Mouse (Mus musculus): ENCODE data around the gene 2010111I01Rik. TPM values are rescaled to one million over a fixed set of nuclear protein-coding genes. Genes with fewer than 3 reads are reported as not detected.

2010111I01Rik gene
- polyA plus RNA-seq, 1 experiment = 22.5 TPM

DNA sequence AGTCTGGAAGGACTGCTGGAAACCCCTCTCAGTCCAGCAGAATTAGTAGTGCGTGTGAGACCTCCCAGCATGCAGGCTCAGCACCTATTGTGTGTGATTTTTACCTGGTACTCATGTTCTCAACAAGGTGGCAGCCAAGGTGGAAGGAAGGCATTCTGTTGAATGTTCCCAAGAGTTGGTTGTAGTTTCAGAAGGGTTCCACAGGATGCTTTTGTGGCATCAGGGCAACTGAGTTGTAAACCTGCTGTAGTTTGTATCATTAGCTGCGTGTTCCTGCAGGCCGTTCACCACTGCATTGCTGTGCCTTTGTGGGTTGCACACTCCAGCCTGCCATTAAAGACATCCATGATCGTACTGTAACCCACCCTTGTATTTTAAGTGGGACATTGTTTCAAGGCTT lies 294.0 kb downstream of the 2010111I01Rik start:
- 90% methylated on average over 4 of the region's 4 CpGs for WGBS
- Histone ChIP-seq H3K27me3 (ENCODE audit: control insufficient read depth, insufficient read depth, low read length) (no peaks in the 10 kb centered on the region), H3K4me1 (ENCODE audit: control insufficient read depth, insufficient read depth, insufficient read length) (peaks cover 10% of the 10 kb centered on the region; the same call in 1 of the 2 replicates), H3K36me3 (ENCODE audit: control insufficient read depth, insufficient read depth, low read length) (no peaks in the 10 kb centered on the region), H3K4me3 (ENCODE audit: extremely low read depth, insufficient read depth, insufficient read length) (no peak overlapping the region), H3K27ac (ENCODE audit: insufficient read depth, low read length) (no peak overlapping the region)
- no peak for DNase-seq (ENCODE audit: low read depth in 1 of 2, low spot score in 2 of 2)
- no peak for TF ChIP-seq POLR2A (IDR thresholded peaks at IDR 0.05; ENCODE audit: low read depth, low read length)
- TF ChIP-seq CTCF (IDR thresholded peaks at IDR 0.05; ENCODE audit: extremely low read depth, insufficient read depth, insufficient read length, insufficient replicate concordance) = no peak

DNA sequence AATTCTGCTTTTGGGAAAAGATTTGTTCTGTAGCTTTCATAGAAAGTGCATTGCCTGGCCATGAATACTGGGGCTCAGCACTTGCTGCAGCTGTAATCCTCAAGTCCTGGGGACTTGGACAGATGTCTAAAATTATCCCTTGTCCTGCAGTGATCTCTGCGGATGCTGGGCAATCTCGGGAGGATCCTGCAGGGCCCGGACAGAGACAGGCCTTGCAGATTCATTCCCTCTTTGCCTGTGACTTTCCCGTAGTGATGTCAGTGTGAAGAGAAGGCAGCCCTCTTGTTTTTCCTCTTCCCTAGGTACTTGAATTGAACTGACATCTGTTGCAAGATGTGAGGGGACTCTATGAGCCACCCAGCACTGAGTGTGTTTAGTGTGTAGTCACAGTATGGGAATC lies 295.4 kb downstream of the 2010111I01Rik start:
- H3K4me3 ChIP-seq (ENCODE audit: extremely low read depth, insufficient read depth, insufficient read length) = no peak overlapping the region
- DNase-seq (ENCODE audit: low read depth in 1 of 2, low spot score in 2 of 2) = no peak
- no peaks in the 10 kb centered on the region for H3K27me3 ChIP-seq (ENCODE audit: control insufficient read depth, insufficient read depth, low read length)
- no peak for TF ChIP-seq CTCF (IDR thresholded peaks at IDR 0.05; ENCODE audit: extremely low read depth, insufficient read depth, insufficient read length, insufficient replicate concordance)
- 84% methylated on average over 4 of the region's 4 CpGs for WGBS
- 0 out of 2 replicates have a peak, but pooled peaks cover 2% of the 10 kb centered on the region for H3K36me3 ChIP-seq (ENCODE audit: control insufficient read depth, insufficient read depth, low read length)
- no peak overlapping the region for H3K27ac ChIP-seq (ENCODE audit: insufficient read depth, low read length)
- H3K4me1 ChIP-seq (ENCODE audit: control insufficient read depth, insufficient read depth, insufficient read length) = peaks cover 8% of the 10 kb centered on the region; the same call in 1 of the 2 replicates

DNA sequence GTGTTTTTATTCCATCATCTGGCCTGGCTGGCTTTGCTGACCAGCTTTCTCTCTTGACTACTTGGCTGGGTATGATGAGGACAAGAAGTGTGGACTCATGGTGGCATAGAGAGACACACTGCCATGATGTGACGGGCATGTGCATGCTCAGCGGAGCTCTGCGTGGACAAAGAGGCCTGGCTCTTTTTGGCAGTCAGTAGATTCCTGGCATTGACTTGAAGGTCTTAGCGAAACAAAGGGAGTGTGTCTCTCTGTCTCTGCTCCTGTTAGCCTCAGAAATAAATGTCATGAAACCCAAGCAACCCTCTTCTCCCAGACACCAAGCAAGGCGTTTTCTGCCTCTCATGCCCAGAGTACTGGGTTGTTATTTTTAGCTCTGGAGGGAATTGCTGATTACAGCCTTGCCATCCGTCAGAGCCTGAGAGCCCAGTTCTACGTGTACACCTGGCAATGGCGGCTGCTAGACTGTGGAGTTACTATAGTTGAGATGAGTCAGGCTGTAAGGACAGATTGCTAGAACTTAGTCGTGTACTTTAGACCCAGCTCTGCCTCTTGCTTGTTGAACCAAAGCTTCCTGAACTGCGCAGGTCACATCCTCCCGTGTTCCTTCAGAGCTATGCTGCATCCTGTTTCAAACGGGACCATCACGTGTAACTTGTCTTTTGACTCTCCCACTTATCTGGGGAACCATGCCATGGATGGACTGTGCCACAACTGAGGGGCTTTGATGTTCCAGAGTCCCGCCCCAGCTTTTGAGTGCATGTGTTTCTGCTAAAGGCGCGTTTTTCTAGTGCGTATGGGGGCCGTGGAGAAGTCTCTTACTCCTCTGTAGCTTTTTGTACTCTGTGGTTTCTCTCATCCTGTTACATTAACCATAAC lies 296.3 kb downstream of the 2010111I01Rik start:
- Histone ChIP-seq H3K27ac (ENCODE audit: insufficient read depth, low read length) (no peak overlapping the region), H3K4me1 (ENCODE audit: control insufficient read depth, insufficient read depth, insufficient read length) (peaks cover 8% of the 10 kb centered on the region; the same call in 1 of the 2 replicates), H3K4me3 (ENCODE audit: extremely low read depth, insufficient read depth, insufficient read length) (no peak overlapping the region), H3K36me3 (ENCODE audit: control insufficient read depth, insufficient read depth, low read length) (0 out of 2 replicates have a peak, but pooled peaks cover 2% of the 10 kb centered on the region), H3K27me3 (ENCODE audit: control insufficient read depth, insufficient read depth, low read length) (no peaks in the 10 kb centered on the region)
- no peak for DNase-seq (ENCODE audit: low read depth in 1 of 2, low spot score in 2 of 2)
- WGBS = 36% methylated on average over 18 of the region's 18 CpGs
- TF ChIP-seq CTCF (IDR thresholded peaks at IDR 0.05; ENCODE audit: extremely low read depth, insufficient read depth, insufficient read length, insufficient replicate concordance) = no peak
- no peak for TF ChIP-seq POLR2A (IDR thresholded peaks at IDR 0.05; ENCODE audit: low read depth, low read length)

DNA sequence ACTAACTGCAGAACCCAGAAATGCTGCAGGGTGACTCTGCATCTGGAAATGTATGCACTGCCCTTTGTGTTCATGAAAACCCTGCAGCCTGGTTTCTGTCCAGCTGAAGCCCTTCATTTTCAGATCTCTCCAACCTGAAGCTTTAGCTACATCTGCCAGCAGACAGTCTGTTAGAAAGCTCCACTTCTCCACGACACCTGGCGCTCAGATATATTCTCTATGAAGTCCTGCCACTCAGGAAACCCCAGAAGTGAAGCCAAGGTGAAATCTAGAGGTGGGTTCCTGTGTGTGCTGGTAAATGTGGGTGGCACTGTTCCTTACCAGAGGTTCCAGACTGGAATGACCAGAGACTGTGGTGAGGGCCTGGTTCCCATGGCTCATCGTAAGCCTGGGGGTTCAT lies 297.0 kb downstream of the 2010111I01Rik start:
- Histone ChIP-seq H3K4me1 (ENCODE audit: control insufficient read depth, insufficient read depth, insufficient read length) (peaks cover 8% of the 10 kb centered on the region; the same call in 1 of the 2 replicates), H3K4me3 (ENCODE audit: extremely low read depth, insufficient read depth, insufficient read length) (no peak overlapping the region), H3K27ac (ENCODE audit: insufficient read depth, low read length) (no peak overlapping the region), H3K27me3 (ENCODE audit: control insufficient read depth, insufficient read depth, low read length) (no peaks in the 10 kb centered on the region), H3K36me3 (ENCODE audit: control insufficient read depth, insufficient read depth, low read length) (0 out of 2 replicates have a peak, but pooled peaks cover 2% of the 10 kb centered on the region)
- 82% methylated on average over 3 of the region's 3 CpGs for WGBS
- TF ChIP-seq POLR2A (IDR thresholded peaks at IDR 0.05; ENCODE audit: low read depth, low read length) (no peak), CTCF (IDR thresholded peaks at IDR 0.05; ENCODE audit: extremely low read depth, insufficient read depth, insufficient read length, insufficient replicate concordance) (no peak)
- DNase-seq (ENCODE audit: low read depth in 1 of 2, low spot score in 2 of 2) = no peak

DNA sequence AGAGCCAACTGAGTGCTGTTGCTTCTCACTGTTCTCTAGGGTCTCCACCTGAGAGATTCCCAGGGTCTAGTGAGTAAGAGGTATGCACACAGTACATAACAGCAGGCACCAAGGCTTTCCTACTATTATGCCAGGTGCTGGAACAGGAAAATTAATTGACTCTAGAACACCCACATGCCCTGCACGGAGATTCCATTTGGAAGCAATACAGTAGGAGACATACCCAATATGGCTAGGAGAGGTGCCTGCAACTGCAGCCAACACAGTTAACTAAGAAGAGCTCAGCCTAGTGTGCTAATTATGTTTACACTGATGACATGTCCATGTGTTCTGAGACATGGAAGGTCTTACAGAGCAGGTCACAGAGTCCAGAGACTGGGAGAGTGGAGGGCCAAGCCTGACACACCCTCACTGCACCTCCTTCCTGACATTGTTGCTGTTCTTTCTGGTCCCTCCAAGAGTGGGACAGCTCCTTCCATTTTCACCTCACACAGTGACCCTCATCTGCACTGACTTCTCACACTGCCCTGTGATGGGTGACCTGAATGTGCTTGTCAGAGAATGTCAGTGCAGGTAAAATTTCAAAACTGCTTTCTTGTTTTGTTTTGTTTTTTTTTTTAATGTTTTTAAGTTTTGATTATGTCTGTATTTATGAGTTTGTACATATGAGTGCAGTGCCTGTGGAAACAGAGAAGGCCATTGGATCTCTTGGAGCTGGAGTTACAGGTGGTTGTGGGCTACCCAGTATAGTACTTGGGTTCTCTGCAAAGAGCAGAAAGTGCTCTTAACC lies 297.7 kb downstream of the 2010111I01Rik start:
- WGBS = 92% methylated on average over 1 of the region's 1 CpGs
- peaks cover 8% of the 10 kb centered on the region; the same call in 1 of the 2 replicates for H3K4me1 ChIP-seq (ENCODE audit: control insufficient read depth, insufficient read depth, insufficient read length)
- 0 out of 2 replicates have a peak, but pooled peaks cover 2% of the 10 kb centered on the region for H3K36me3 ChIP-seq (ENCODE audit: control insufficient read depth, insufficient read depth, low read length)
- DNase-seq (ENCODE audit: low read depth in 1 of 2, low spot score in 2 of 2) = no peak
- no peaks in the 10 kb centered on the region for H3K27me3 ChIP-seq (ENCODE audit: control insufficient read depth, insufficient read depth, low read length)
- TF ChIP-seq POLR2A (IDR thresholded peaks at IDR 0.05; ENCODE audit: low read depth, low read length) (no peak), CTCF (IDR thresholded peaks at IDR 0.05; ENCODE audit: extremely low read depth, insufficient read depth, insufficient read length, insufficient replicate concordance) (no peak)
- H3K27ac ChIP-seq (ENCODE audit: insufficient read depth, low read length) = no peak overlapping the region
- no peak overlapping the region for H3K4me3 ChIP-seq (ENCODE audit: extremely low read depth, insufficient read depth, insufficient read length)

DNA sequence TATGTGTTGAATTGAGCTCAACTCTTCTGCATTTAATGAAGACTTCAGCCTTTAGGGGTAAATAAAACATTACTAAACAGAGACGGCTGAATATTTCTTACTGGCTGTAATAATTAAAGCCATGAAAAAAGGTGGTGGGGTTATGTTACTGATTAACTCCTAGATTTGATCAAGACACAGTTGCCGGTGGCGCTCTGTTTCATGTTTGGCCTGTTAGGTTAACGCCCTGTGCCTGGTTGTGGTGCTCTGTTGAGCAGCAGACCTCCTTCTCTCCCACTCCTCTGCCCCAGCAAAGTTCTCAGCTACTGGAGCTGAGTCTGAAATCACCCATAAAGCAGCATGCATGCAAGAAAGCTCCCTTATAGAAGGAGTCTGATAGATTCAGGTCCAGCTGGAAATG lies 303.7 kb downstream of the 2010111I01Rik start:
- DNase-seq (ENCODE audit: low read depth in 1 of 2, low spot score in 2 of 2) = no peak
- TF ChIP-seq CTCF (IDR thresholded peaks at IDR 0.05; ENCODE audit: extremely low read depth, insufficient read depth, insufficient read length, insufficient replicate concordance) (no peak), POLR2A (IDR thresholded peaks at IDR 0.05; ENCODE audit: low read depth, low read length) (no peak)
- no peak overlapping the region for H3K27ac ChIP-seq (ENCODE audit: insufficient read depth, low read length)
- no peaks in the 10 kb centered on the region; the same call in 1 of the 2 replicates for H3K4me1 ChIP-seq (ENCODE audit: control insufficient read depth, insufficient read depth, insufficient read length)
- H3K27me3 ChIP-seq (ENCODE audit: control insufficient read depth, insufficient read depth, low read length) = no peaks in the 10 kb centered on the region
- 89% methylated on average over 4 of the region's 4 CpGs for WGBS
- H3K4me3 ChIP-seq (ENCODE audit: extremely low read depth, insufficient read depth, insufficient read length) = no peak overlapping the region
- peaks cover 4% of the 10 kb centered on the region; the same call in 1 of the 2 replicates for H3K36me3 ChIP-seq (ENCODE audit: control insufficient read depth, insufficient read depth, low read length)
